Mouse (Mus musculus) midbrain, embryonic 10.5 days (tissue): ENCODE measurements at regions not wholly inside any gene's neighbourhood (a gene's known extent, or its start where the extent isn't known, plus 50 kb on each side); places are given as distances from the start of the nearest gene placed in this dataset.
A peak's percentile ranks its signal among the peaks of the same experiment; 100 is the strongest.

Source experiments
- DNase-seq: peaks from one replicate; pipeline ENCODE4 v3.0.0-alpha.2; 2017; ENCODE audit warnings: low spot score
- H3K27ac ChIP-seq: fragments of 300-500 bp; sonication (generic); replicated peaks from 2 replicates; pipeline ENCODE4 v1.5.1; 2016; ENCODE audit warnings: mild to moderate bottlenecking
- H3K27me3 ChIP-seq: fragments of 300-500 bp; sonication (generic); 2 replicates; pipeline ENCODE4 v1.6.1; 2016; ENCODE audit warnings: low read depth, mild to moderate bottlenecking; ENCODE audit not compliant: poor library complexity, severe bottlenecking
- H3K36me3 ChIP-seq: fragments of 300-500 bp; sonication (generic); 2 replicates; pipeline ENCODE4 v1.6.1; 2016; ENCODE audit warnings: mild to moderate bottlenecking, moderate library complexity
- H3K4me1 ChIP-seq: fragments of 300-500 bp; sonication (generic); 2 replicates; pipeline ENCODE4 v1.6.1; 2016
- H3K4me3 ChIP-seq: fragments of 300-500 bp; sonication (generic); 2 replicates; pipeline ENCODE4 v1.5.1; 2016; ENCODE audit warnings: mild to moderate bottlenecking, moderate library complexity
- H3K9me3 ChIP-seq: fragments of 300-500 bp; sonication (generic); replicated peaks from 2 replicates; pipeline ENCODE4 v1.6.1; 2016; ENCODE audit warnings: mild to moderate bottlenecking
- WGBS: fragments of 180-500 bp; shearing (Covaris S2); methylation state at CpG from one replicate; pipeline ENCODE4 v1.1.7; 2016; 5-methylcytosine and 5-hydroxymethylcytosine counted together

GRCm38 (mm10) chr2:131801212-131801611 lies 58.3 kb downstream of the Erv3 start:
- Histone ChIP-seq H3K4me1 (no peaks in the 10 kb centered on the region), H3K27ac (no peak overlapping the region), H3K4me3 (no peak overlapping the region), H3K36me3 (no peaks in the 10 kb centered on the region), H3K27me3 (no peaks in the 10 kb centered on the region), H3K9me3 (no peaks in the 10 kb centered on the region)
- WGBS: 80% methylated on average over 8 of the region's 8 CpGs
- no peak for DNase-seq

GRCm38 (mm10) chr2:131800126-131800894 lies 59.2 kb downstream of the Erv3 start:
- no peak for DNase-seq
- no peaks in the 10 kb centered on the region for H3K4me1 ChIP-seq
- 92% methylated on average over 8 of the region's 8 CpGs for WGBS
- H3K4me3 ChIP-seq: no peak overlapping the region
- H3K9me3 ChIP-seq: no peaks in the 10 kb centered on the region
- no peaks in the 10 kb centered on the region for H3K27me3 ChIP-seq
- no peaks in the 10 kb centered on the region for H3K36me3 ChIP-seq
- H3K27ac ChIP-seq: no peak overlapping the region

GRCm38 (mm10) chr2:131799486-131799885 lies 60.1 kb downstream of the Erv3 start:
- Histone ChIP-seq H3K4me1 (no peaks in the 10 kb centered on the region), H3K27me3 (no peaks in the 10 kb centered on the region), H3K36me3 (no peaks in the 10 kb centered on the region), H3K4me3 (no peak overlapping the region), H3K27ac (no peak overlapping the region), H3K9me3 (no peaks in the 10 kb centered on the region)
- no peak for DNase-seq
- WGBS: 92% methylated on average over 7 of the region's 7 CpGs

GRCm38 (mm10) chr2:131797001-131797693 lies 62.4 kb downstream of the Erv3 start:
- H3K36me3 ChIP-seq: no peaks in the 10 kb centered on the region
- H3K9me3 ChIP-seq: no peaks in the 10 kb centered on the region
- DNase-seq: no peak
- H3K4me1 ChIP-seq: no peaks in the 10 kb centered on the region
- no peak overlapping the region for H3K4me3 ChIP-seq
- WGBS: 81% methylated on average over 9 of the region's 9 CpGs
- H3K27me3 ChIP-seq: no peaks in the 10 kb centered on the region
- H3K27ac ChIP-seq: no peak overlapping the region

- 84% methylated on average over 1 of the region's 1 CpGs for WGBS
- Histone ChIP-seq H3K4me3 (no peak overlapping the region), H3K9me3 (0 out of 2 replicates have a peak, but pooled peaks cover 5% of the 10 kb centered on the region), H3K27me3 (no peaks in the 10 kb centered on the region), H3K4me1 (no peaks in the 10 kb centered on the region), H3K27ac (no peak overlapping the region), H3K36me3 (no peaks in the 10 kb centered on the region)
- no peak for DNase-seq
These were observed 84.2 kb downstream of the Erv3 start for GRCm38 (mm10) chr2:131775381-131775780.

GRCm38 (mm10) chr2:131773691-131774090 lies 85.9 kb downstream of the Erv3 start:
- WGBS: 90% methylated on average over 4 of the region's 4 CpGs
- Histone ChIP-seq H3K4me3 (no peak overlapping the region), H3K9me3 (no peaks in the 10 kb centered on the region), H3K36me3 (no peaks in the 10 kb centered on the region), H3K27me3 (no peaks in the 10 kb centered on the region), H3K27ac (no peak overlapping the region), H3K4me1 (no peaks in the 10 kb centered on the region)
- no peak for DNase-seq

- no peak for DNase-seq
- Histone ChIP-seq H3K4me1 (no peaks in the 10 kb centered on the region), H3K4me3 (no peak overlapping the region), H3K27ac (no peak overlapping the region), H3K27me3 (no peaks in the 10 kb centered on the region), H3K9me3 (no peaks in the 10 kb centered on the region), H3K36me3 (no peaks in the 10 kb centered on the region)
- 84% methylated on average over 5 of the region's 5 CpGs for WGBS
These were observed 87.4 kb downstream of the Erv3 start for GRCm38 (mm10) chr2:131772163-131772562.

GRCm38 (mm10) chr2:131770852-131771251 lies 88.7 kb downstream of the Erv3 start:
- no peaks in the 10 kb centered on the region for H3K9me3 ChIP-seq
- WGBS: 63% methylated on average over 5 of the region's 5 CpGs
- DNase-seq: peak; percentile 34

GRCm38 (mm10) chr2:131769656-131770210 lies 89.8 kb downstream of the Erv3 start:
- H3K27ac ChIP-seq: no peak overlapping the region
- H3K27me3 ChIP-seq: no peaks in the 10 kb centered on the region
- no peaks in the 10 kb centered on the region for H3K4me1 ChIP-seq
- no peak overlapping the region for H3K4me3 ChIP-seq
- H3K9me3 ChIP-seq: no peaks in the 10 kb centered on the region
- no peaks in the 10 kb centered on the region for H3K36me3 ChIP-seq
- DNase-seq: no peak
- WGBS: 87% methylated on average over 9 of the region's 9 CpGs

More at GRCm38 (mm10) chr2:131770852-131771251, 88.7 kb downstream of the Erv3 start:
- Histone ChIP-seq H3K4me1 (no peaks in the 10 kb centered on the region), H3K27ac (no peak overlapping the region), H3K4me3 (no peak overlapping the region), H3K27me3 (no peaks in the 10 kb centered on the region), H3K36me3 (no peaks in the 10 kb centered on the region)

GRCm38 (mm10) chr2:131766500-131766899 lies 93.0 kb downstream of the Erv3 start:
- Histone ChIP-seq H3K4me3 (no peak overlapping the region), H3K27ac (no peak overlapping the region), H3K36me3 (no peaks in the 10 kb centered on the region), H3K27me3 (no peaks in the 10 kb centered on the region), H3K9me3 (no peaks in the 10 kb centered on the region), H3K4me1 (no peaks in the 10 kb centered on the region)
- 92% methylated on average over 9 of the region's 9 CpGs for WGBS
- DNase-seq: no peak

GRCm38 (mm10) chr2:131761507-131761906 lies 98.0 kb downstream of the Erv3 start:
- no peak overlapping the region for H3K4me3 ChIP-seq
- no peaks in the 10 kb centered on the region for H3K27me3 ChIP-seq
- no peaks in the 10 kb centered on the region for H3K4me1 ChIP-seq
- H3K9me3 ChIP-seq: no peaks in the 10 kb centered on the region
- no peaks in the 10 kb centered on the region for H3K36me3 ChIP-seq
- DNase-seq: no peak
- H3K27ac ChIP-seq: no peak overlapping the region
- WGBS: 89% methylated on average over 2 of the region's 2 CpGs

- Histone ChIP-seq H3K27me3 (no peaks in the 10 kb centered on the region), H3K27ac (no peak overlapping the region), H3K4me1 (no peaks in the 10 kb centered on the region), H3K36me3 (no peaks in the 10 kb centered on the region), H3K9me3 (no peaks in the 10 kb centered on the region), H3K4me3 (no peak overlapping the region)
- no peak for DNase-seq
- 84% methylated on average over 7 of the region's 7 CpGs for WGBS
These were observed 102.2 kb downstream of the Erv3 start for GRCm38 (mm10) chr2:131757183-131757903.
